Mouse (Mus musculus) heart, adult 2 months (tissue): ENCODE measurements around the gene Smarce1.

ENCODE experiments used
- CTCF ChIP-seq: fragments of 200-600 bp; IDR thresholded peaks from 2 replicates; pipeline ENCODE4 v1.8.1; 2022; ENCODE audit warnings: antibody characterized with exemption, mild to moderate bottlenecking, moderate library complexity
- POLR2A ChIP-seq: fragments of 200-500 bp; IDR thresholded peaks from 2 replicates; pipeline ENCODE4 v1.6.1; 2011; ENCODE audit warnings: mild to moderate bottlenecking, low read depth, low read length, control low read depth; ENCODE audit not compliant: insufficient read depth

GRCm38 (mm10) chr11:99180071-99180470, 50.7 kb downstream of the Smarce1 start:
- TF ChIP-seq POLR2A (no peak), CTCF (no peak)
